Mouse (Mus musculus) central nervous system, embryonic 14 days (tissue): ENCODE results near the gene Cpeb4. TPM values are rescaled to one million over a fixed set of nuclear protein-coding genes. Genes with fewer than 3 reads are reported as not detected.

Experiments used
- polyA plus RNA-seq: library from polyadenylated mRNA; depleted of rRNA; stranded (reverse); fragments of >200 nt; gene quantifications from 2 replicates; pipeline ENCODE4 v1.2.3, GENCODE M21; 2012; rRNA removed

Gene Cpeb4
- 26.1 and 30.8 TPM in 2 replicates for polyA plus RNA-seq

GRCm38 (mm10) chr11:31871911-31872310, at the start of gene Cpeb4:
TSS of gene Cpeb4 (plus strand) at chr11:31872211.

DNA sequence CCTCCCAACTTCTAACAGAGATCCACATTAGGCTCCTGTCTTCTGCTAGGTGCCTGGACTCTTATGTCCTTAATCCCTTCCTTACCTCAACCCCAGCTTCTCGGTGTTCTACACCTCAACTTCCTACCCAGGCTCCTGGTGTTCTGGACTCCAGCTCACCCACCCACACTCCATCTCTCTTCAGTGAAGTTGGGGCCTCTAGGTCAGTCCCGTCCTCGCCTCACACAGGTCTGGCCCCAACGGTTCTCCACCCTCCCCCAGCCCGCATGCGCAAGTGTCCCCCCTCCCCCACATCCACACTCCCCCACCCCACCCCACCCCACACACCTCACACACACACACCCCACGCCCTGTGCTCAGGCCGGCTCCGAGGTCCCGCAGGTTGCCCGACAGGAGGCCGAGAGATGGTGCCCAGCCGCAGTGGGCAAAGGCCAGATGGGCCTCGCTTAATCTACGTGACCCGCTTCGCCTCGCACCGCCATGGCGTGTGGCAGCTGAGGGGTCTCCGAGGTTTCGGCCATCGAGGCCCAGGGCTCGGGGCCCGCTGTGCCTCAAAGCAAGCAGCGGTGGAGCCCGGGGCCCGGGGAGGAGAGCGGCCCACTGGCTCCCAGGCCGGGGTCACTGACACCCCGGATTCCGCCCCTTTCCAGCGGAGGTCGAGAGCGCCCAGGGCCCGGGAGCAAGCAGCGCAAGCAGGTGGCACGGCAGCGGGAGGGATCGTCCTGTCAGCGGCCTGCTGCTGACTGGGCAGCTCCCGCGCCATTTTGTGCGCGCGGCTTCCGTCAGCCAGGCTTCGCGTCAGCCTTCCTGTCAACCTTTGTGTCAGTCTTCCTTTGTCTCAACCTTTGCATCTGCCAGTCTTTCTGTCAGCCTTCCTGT, 93.5 kb downstream of the Cpeb4 start, which contains the start of gene 4930524B15Rik:
TSS of gene 4930524B15Rik (plus strand) at position 337 of the 879 bp plus-strand sequence.

Other genes with a start within 250 kb of the Cpeb4 start
- gene Bod1, start 200.3 kb upstream of the Cpeb4 start, polyA plus RNA-seq: 189 and 209 TPM in 2 replicates
- 0.29 and 0.41 TPM in 2 replicates for gene 4930524B15Rik, start 93.4 kb downstream of the Cpeb4 start, polyA plus RNA-seq
- gene Nsg2, start 128.3 kb downstream of the Cpeb4 start, polyA plus RNA-seq: 719 and 909 TPM in 2 replicates